Mouse (Mus musculus) CD4-positive, CD25-positive, alpha-beta regulatory T cell, adult 2 months (primary cell): ENCODE measurements at regions not wholly inside any gene's neighbourhood (a gene's known extent, or its start where the extent isn't known, plus 50 kb on each side); places are given as distances from the start of the nearest gene placed in this dataset.

Experiments
- DNase-seq: peaks from one replicate; pipeline ENCODE4 v3.0.0-alpha.2; 2012; ENCODE audit warnings: low read depth, low spot score

DNA sequence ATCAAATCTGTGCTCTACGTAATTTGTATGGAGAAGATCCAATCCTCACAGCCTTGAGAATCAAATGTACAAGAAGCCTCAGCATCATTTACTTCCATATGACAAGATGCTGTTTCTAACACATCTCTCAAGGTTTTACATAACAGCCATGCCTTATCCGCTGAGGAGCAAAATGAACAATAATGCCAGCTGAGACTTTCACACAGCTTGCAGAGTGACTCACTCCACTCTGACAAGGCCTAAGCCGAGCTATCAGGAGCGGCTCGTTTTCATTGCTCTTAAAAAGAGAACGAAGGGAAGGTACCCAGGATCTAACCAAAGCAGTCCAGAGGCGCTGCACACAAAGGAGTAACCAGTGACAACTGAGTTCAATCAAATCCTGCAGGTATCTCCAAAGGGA is 803.5 kb downstream of the Efna5 start:
- no peak for DNase-seq

DNA sequence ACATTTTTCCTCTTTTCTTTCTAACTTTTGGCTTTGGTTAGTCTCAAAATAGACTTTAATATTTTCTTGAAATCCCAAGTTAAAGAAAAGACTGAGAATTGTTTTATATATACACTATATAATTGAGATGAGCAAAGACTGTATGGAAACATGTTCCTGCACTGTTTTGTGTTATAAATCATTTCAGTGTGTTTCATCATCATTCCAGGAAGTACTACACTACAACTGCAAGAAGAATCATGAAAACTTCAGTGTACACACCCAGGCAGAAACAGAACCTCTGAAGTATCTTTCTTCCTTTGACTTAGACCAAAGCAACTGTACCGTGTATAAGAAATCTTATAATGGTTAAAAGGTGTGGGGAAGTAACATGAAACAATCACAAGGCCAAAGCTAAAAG is 816.2 kb downstream of the Efna5 start:
- no peak for DNase-seq

DNA sequence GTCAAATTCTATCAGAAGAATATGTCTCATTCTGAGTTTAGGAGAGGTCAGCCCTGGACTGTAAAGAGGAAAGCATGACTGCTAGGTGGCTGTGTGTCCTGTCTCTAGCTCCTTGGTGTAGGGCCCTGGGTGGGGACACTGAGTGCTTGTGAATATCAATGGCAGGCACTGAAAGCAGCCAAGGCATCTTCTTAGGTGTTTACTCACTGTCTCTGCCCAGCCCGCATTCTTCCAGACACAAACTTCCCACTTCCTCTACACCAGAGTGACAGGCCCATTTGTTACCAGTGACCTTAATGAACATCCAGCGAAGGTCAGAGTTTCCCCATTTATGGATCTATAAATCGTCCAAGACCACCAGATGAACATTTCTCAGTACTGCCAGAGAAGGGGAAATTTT is 823.1 kb downstream of the Efna5 start:
- DNase-seq: no peak

DNA sequence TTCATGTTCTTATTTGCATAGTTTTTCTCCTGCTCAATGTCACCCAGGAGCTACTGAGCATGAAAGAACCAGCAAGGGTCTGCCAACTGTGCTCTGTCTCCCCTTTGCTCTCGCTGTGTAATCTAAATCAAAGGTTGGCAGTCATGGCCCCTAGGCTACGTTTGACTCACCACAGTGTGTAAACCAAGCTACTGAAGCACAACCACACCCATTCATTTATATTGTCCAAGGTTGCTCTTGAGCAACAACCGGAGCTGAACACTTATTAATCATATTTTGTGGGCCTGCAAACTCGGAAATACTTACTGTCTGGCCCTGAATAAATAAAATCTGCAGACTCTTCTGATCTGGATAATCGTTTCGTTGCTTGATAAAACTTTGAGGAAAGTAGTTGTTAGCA is 826.3 kb downstream of the Efna5 start:
- DNase-seq: no peak

DNA sequence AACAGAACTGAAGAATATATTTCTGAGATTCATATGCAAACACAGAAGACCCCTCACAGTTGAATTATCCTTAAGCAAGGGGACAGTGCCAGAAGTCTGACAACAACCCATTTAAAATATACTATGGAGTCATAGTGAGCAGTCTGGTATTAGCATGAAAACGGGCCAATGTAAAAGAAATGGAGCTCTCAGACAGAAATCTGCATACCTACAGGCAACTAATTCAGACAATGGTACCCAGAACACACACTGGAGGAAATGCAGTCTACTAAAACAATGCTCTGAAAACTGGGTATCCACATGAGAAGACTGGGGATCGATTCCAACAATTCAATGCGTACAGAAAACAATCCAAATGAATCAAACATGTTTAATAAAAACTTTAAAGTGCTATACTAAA is 832.1 kb downstream of the Efna5 start:
- DNase-seq: no peak

DNA sequence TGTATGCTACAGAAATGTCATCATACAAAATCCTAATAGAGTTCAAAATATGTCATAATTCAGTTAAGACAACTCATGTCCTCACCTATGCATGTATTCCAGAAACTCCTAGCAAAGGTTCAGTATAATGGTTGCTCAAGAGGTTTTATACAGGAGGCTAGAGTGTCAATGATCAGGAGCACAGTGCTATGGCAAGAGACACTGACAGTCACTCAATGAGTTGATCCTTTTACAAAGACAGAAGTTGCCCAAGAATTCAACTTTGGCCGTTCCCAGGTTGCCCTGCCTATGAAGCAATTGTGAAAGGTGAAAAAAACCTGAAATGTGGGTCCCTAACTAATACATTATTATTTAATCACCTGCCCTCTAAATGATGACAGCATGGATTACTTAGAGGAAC is 850.5 kb downstream of the Efna5 start:
- no peak for DNase-seq
